Mouse (Mus musculus) testis, postnatal 10 days (tissue): ENCODE data around the gene Srrm4.

Experiments used
- DNase-seq: peaks from one replicate; pipeline ENCODE4 v3.0.0; 2021; ENCODE audit warnings: low spot score

The Srrm4 gene

DNA sequence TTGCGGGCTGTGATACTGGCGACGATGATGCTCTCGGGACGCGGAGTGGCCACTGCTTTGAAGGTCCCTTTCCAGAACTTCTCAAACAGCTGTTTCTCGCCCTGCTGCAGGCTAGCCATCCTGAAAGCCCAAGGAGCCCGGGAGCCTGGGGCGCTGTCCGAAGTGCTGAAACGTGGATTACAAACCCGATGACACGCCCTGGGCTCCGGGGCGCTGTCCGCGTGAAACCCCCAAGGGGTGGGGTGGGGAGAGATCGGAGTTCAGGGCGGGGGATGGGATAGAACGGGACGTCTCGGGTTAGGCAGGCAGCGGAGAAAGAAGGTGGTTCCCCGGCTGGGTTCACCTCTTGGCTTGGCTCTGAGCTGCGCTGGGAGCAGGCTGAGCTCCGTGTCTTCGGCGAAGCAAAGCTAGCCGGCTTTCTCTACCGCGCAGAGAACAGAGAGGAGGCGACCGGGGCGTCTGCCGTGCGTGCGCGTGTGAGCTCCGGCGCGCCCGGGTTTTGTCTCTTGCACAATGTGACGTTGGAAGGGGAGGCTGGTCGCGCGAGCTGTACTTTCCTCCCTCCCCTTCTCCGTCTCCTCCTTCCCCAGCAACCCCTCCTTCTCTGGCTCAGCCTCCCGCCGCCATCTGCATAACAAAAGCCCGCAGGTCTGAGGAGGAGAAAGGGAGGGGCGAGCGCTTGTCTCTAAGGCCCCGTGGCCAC lies at the start of gene Srrm4:
Srrm4 (minus strand) TSS at position 472 of the 703 bp plus-strand sequence.
- peak; percentile 87 for DNase-seq

DNA sequence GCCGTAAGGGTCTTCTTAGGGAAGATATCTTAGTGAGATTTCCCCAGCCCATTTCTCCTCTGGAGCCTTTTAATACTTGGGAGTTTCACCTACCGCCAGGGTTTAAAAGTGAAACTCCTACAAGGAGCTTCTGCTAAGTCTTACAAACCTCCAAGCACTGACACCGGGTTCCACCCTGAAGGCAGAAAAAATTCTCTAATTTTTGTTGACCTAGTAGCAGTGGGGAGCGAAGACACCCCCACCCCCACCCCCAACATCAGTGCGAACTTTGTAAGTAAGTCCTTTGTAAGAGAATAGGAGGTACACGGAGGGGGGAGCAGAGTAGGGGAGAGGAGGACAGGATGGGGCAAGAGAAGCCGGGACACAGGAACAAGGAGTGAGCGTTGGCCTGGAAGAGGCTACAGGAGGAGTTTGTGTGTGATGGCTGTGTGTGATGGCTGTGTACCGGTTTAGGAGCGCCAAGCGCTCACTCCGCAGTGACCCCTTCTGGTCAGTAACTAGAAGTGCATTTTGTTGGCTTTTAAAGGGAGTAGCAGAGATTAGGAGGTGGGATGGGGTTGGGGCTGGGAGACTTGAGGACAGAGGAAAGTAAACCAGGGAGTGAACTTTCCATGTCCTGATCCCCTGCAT lies 1.3 kb upstream of the Srrm4 start:
- DNase-seq = no peak

DNA sequence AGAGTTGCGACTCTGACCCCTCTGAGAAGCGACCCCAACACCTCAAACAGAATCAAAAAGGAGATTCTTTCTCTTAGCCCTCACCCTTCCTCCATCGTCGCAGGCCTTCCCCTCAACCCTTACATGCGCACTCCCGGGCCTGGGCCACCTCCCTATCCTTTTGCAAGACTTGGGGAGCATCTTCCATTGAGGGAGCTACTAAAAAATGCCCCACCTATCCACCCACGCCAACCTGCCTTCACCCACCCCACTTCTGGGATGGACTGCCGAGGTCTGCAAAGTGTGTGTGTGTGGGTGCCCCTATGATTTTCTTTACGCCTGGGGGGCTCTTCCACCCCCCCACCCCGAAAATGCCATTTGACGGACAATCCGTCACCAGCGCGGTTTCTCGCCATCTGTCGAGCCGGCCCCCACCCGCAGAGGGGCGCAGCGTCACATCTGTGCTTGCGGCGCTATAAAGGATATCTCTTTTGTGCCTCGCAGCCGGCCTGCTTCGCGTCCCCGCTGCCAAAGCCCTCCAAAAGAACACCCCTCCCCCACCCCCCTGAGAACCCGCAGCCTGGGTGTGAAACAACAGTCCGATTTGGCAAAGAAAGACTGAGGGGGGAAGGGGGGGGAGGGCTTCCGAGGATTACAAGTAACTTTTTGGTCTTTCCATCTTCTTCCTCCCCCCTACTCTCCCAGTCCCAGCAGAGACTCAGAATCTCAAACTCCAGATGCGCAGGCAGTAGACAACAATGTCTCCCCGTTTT lies 608 bp upstream of the Srrm4 start:
- DNase-seq = no peak

DNA sequence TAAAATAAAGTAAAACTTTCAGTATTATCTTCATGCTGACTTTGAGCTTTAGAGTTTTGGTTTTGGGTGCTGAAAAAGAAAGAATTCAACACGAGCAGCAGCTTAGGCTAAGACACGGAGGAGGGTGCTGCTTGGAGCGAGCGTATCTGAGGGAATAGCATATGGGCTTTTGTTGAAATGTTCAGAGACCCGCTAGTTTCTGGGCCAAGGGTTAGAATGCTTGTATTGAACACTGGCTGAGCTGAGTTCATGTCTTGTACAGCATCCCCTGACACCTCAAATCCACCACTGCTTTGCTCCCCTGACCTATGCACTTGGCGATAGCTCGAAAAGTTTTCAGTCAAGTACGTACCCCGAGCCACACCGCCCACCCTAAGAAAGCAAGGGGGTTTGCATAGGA lies 919 bp downstream of the Srrm4 start:
- no peak for DNase-seq

DNA sequence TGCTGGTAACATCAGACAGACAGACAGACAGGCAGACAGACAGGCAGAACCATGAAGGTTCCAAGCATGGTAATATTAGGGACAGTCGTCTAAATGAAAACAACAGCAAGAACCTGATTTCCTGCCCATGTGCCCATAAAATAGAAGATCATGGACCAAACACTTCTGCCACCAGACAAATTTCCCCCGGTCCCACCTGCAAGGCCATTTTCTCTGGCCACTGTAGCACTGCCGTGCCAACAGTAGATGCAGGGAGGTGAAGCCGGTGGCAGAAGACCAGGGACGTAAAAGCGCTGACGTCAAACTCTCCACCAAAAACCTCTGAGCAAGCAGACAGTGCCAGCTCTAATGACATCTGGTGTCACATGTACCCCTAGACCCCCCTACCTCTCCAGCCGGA lies 2.0 kb downstream of the Srrm4 start:
- DNase-seq = no peak

DNA sequence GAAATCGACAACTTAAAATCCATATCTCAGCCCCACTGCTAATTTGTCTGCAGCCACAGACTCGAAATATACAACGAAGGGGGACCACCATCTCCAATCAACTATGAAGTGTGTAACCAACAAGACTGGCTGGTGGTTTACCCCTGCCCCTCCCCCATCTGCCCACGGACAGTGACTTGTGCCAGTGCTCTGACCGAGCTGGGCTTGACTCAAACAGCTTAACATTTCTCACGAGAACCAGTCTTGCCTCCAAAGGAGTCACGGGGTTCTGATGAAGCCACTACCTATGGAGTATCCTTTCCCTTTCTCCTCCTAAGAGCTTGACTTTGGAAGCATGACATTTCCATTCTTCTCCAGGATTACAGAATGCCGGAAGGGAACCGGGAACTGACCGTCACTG lies 2.8 kb downstream of the Srrm4 start:
- no peak for DNase-seq

DNA sequence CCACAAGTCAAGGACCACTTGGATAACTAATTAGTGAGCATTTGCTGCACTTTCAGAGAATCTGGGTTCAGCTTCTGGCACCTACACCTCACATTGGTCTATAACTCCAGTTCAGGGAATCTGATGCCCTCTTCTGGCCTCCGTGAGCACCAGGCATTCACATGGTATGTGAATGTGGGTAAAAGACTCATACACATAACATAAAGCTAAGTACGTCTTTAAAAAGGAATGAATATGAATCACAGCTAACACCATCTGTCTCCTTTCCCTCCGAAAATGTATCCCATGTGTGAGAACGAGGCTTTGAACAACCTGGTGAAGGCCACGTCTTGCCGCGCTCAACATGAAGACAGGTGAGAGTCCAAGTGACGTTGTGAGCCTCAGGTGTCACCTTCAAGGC lies 12.1 kb downstream of the Srrm4 start:
- DNase-seq = no peak

DNA sequence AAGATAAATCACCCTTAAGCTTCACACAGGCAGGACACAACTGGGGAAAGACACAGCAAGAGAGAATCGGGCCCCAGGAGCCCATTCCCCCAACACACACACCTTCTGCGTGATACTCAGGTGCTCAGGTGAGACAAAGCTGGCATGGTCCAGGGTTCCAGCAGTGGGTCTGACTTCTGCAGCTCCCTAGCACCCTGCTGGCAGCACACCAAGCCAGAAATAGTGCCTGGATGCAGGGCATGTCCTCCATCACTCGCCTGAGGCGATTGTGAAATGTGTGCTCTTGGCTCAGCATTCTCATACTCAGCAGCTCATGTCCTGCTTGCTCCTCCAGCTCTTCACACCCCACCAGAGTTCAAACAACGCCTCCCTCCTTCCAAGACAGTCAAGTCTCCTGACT lies 14.5 kb downstream of the Srrm4 start:
- no peak for DNase-seq

DNA sequence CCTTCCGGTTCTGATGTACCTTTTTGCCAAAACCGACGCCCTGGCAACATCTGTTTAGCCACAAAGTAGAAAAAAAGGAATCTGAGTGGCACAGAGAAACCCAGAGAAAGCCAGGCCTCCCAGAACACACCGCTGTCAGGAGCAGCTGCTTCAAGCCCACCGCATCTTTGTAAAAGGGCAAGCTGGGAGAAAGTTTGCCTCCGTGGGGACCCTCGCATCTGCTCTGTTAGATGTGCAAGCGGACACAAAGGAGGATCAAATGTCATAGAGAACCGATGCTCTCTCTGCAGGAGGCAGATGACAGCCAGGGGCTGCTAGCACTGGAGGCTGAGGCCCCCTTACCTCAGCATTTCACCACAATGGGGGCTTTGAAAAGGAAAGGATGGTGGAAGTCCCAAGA lies 18.3 kb downstream of the Srrm4 start:
- DNase-seq = no peak

DNA sequence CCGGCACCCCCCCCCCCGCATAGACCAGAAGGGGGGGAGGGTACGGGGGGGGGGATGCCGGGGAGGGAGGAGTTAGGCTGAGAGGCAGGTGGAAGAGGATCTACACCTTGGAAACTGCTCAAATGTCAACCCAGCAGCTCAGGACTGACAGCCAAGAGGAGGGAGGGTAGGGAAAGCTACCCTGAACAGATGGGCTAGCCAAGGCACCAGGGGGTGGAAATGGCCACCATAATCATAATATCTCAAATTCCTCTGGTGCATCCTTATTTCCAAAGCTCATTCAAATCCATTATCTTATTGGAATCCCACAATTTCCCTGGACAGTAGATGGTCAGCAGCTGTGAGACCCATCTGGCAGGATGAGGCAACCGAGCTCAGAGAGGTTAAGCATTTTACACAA lies 19.7 kb downstream of the Srrm4 start:
- DNase-seq = no peak

DNA sequence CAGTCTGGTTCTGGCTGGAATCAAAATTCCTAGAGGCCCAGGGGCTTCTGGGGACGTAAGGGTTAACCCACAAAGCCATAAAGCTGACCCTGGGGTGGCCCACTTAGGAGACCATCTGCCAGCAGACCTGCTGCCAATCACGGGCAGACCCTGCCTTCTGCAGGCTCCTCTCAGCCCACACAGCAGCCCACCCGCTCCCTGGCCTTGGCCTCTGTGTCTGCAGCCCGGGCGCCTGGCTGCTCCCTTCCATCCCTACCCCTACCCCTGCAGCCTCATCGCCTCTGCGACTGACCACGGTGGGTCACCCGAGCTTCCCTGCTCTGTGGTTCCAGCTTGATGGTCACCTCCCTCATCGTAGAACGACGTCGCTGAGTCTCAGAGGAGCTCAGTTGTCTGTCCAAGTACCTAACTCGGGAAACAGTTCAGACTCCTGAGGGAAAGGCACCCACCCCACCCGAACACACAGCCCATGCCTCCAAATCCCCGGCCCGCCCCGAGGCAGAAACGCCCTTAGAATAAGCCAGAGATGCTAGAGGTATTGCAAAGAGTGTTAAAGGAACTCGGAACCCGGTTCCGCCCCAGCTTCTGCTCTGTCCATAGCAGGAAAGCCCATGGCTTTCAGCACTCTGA lies 20.3 kb downstream of the Srrm4 start:
- no peak for DNase-seq

DNA sequence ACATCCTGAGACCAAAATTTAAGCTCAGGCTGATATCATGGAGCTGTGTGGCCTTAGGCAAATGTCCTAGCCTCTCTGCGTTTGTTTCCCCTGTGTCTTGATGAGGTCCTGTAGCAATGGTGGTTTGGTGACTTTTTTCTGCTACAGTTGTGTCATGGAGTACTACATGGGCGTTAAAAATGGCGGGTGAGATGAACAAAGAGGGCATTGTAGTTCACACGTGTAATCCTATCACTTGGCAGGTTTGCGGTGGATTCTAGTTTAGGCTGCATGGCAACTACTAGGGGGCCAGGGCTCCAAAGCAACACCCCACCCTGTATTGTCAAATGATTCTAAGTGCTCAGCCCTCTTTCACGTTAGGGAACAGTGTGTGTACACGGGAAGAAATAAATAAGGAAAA lies 21.1 kb downstream of the Srrm4 start:
- DNase-seq = no peak

DNA sequence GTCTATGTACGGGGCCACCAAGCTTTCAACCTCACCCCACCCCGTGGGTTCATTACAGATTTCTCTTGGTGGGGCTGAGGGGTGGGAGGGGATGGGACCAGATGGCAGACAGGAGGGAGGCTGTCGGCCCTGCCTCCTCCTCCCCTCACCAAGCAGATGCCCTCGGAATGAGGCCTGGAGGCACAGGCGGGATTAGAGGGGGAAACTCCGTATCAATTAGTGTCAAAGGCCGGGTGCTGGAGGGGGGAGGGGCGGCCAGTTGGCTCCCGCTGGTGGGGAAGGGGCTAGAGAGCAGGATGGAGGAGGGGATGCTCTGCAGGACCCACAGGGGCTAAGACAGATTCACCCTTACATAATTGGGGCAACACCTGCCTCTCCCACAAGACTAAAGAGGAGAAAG lies 22.0 kb downstream of the Srrm4 start:
- DNase-seq = no peak

DNA sequence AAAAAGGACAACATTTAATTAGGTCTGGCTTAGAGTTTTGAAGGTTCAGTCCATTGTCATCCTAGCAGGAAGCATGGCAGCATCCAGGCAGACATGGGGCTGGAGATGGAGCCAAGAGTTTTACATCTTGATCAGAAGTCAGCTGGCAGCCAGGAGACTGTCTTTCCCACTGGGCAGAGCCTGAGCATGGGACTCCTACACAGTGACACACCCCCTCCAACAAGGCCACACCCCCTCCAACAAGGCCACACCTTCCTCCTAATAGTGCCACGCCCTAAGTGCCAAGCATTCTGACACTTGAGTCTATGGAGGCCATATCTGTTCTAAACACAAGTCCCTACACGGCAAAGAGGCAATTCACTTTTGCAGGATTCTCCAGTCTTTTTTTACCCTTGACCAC lies 23.6 kb downstream of the Srrm4 start:
- no peak for DNase-seq

DNA sequence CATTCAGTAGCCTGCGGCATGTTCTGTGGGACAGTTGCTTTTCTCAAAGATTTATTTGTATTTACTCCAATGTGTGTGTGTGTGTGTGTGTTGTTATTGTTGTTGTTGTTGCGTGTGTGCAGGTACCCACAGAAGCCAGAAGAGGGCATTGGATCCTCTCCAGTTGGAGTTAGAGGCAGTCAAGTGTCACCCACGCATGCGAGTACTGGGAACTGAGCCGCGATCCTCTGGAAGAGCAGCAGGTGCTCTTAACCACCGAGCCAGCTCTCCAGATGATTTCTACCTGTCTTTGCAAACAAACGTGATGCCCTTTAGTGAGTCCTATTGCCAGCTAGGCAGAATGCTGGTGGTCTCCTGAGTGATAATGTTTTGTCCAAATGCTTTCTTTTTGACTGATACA lies 24.3 kb downstream of the Srrm4 start:
- no peak for DNase-seq

DNA sequence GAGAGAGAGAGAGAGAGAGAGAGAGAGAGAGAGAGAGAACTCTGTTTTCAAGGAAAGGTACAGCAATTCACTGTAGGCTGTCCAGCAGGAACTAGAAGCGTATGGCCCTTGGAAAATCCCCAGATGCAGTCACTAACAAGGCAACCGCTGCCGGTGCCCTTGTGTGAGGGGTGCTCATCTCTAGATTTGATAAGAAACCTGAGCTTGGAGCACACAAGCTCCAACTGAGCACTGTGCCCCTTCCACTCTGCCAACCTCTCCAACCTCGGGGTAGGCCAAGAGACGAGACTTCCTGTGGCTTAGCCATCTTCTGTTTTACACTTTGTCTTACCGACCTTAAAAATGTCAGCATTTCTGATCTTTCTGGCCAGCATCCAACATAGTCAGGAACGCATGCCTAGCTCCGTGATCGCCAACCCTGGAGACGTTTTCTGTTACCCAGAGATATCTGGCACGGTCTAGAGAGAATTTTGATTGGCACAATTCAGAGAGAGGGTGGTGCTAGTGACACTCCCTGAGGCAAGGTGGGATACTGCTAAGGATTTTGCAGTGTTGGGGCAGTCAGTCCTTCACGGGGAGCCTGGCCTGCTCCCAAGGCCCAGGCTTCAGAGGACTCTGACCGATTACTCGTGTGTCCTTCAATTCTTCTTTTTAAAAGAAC lies 25.1 kb downstream of the Srrm4 start:
- no peak for DNase-seq

DNA sequence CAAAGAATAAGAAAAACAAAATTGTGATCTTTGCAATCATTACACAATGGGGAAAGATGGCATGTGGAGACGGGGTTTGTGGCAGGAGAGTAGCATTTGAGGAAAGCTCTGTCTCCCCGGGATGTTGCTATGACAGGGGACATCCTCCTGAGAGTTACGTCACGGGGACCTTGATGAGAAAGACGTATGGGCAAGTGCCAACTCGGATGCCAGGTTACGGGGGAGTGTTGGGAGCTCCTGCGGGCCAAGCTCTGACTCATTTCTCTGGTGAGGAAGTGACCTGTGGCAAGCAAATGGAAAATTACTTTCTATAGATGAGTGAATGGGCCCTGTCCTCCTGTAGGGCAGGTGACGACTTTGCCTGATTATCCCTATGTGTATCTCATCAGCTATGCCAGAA lies 26.0 kb downstream of the Srrm4 start:
- no peak for DNase-seq

DNA sequence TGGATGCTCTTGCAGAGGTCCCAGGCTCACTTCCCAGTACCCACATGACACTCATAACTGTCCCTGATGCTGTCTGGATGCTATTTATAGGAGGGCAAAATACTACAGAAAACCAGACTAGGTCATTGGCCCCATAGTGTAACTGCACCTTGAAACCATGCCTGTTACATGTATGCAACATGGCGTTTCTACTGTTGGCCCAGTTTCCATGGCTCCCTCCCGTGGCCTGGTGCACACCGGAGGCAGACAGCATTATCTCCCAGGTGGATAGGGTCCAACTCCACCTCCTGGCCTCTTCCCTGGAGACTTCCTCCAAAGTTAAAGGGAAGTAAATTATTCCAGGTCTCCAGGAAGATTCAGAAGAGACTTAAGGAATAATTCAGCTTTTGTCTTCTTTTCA lies 27.2 kb downstream of the Srrm4 start:
- no peak for DNase-seq

DNA sequence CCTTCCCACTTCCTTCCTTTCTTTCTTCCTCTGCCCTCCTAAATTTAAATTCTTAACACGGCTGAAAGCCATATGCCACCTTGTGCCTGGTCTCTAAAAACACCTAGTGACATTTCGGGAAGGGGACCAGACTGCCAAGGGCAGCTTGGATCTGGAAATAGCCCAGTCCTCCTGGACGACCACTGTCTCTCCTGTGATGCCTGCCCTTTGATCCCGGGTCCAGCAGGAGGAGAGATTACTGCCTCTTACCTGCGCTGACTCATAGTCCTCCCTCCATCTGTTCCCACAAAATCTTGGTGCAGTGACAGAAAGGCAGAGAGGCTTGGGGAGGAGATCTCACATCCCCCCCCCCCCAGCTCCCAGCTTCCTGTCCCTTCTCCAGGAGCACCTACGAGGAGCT lies 27.9 kb downstream of the Srrm4 start:
- DNase-seq = no peak

DNA sequence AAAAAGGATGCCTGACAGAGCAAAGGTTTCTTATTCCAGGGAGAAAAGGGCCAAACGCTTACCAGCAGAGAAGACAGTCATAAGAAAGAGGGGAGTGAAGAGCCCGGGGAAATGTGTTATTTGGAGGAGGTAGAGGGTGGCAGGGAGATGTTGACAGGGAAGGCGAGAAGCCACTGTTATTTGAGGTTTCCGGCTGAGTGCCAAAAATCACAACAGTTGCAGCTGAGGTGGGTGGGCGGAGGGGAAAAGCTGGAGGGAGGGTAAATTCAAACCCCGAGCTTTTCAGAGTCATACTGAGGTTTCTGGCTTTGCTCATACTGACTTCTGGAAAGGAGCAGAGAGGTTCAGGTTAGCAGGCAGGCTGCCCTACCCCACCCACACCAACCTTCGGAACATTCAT lies 32.5 kb downstream of the Srrm4 start:
- DNase-seq = no peak

DNA sequence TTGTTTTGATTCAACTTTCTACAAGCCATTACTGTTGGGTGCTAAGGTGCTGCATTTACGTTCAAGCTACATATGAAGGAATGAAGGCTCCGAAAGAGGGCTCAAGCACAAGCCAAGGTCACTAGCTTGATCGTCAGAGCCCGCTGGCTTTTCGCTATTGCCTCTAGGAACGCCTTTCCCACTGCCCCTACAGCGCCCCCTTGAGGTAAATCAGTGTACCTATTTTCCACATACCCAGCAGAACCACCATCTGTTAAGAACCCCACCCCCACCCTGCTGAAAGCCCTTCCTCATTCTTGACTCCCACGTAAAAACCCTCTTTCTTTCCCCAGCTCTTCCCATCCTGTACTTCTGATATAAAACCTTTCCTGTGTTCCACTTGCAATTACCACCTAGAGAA lies 35.0 kb downstream of the Srrm4 start:
- DNase-seq = no peak

DNA sequence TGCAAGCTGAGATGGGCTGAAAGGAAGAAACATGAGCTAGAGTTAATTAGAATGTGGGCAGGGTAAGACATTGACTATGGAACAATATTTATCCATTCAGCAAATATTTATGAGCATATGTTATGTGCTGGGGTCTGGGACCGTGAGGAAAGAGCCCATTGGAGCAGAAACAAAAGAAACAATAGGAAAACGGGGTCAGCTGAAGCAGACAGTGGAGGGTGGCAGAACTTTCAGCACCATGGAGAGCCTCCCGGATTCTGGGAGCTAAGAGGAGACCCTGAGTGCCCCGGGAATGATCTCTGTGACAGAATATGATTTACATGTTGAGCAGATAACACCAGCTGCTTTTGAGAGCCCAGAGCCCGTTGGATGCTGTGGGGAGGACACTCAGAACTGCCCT lies 37.7 kb downstream of the Srrm4 start:
- peak; percentile 57 for DNase-seq

DNA sequence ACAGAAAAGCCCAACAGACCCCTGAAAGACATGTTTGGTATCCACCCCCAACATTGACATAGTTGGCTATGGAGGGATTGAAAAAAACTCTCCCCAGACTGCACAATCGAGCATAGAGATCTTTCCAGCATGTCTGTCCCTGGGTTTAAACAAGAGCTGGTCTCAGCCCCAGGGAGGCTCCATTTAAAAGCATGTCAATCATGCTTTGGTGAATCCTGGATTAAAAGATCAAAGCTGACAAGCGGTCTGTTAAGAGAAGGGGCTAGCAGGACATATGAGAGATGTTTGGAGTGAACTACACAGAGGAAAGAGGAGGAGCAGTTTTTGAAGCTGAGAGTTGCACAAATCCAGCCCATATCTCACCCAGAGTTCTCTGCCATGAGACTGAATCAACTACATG lies 38.5 kb downstream of the Srrm4 start:
- DNase-seq = no peak
